ENCODE assay signal across 17 mouse cellular contexts in genomic region chr2:58179056-58179455, GRCm38 (mm10). TPM values are rescaled to one million over a fixed set of nuclear protein-coding genes. Genes with fewer than 3 reads are reported as not detected.
DNase-seq lines count a peak whose midpoint lies in the region; ATAC-seq lines count a peak whose summit lies in the region.
"Had no signal": no experiment of that assay in that cellular context is flagged by ENCODE, and none has a peak within 500 bp of the region (broad histone marks: within the 10 kb centered on the region; RNA-seq: fewer than 3 reads in every experiment).

No protein-coding gene starts in this region.

- DNase-seq in CD8-positive naive resting alpha-beta T cell, adult 2 months (ENCODE audit: low read depth in 2 of 2, low spot score in 2 of 2): peak; percentile 39 to 56
- DNase-seq in thymus, postnatal 4 days: peak; percentile 36
- DNase-seq in adrenal gland, postnatal 25 days: no peak
- no peak for DNase-seq in heart, adult 9 months (ENCODE audit: low spot score in 2 of 2)
- no peak for DNase-seq in heart, postnatal 14 days
- DNase-seq: adrenal gland, postnatal 36 days; cerebellum, adult 9-10 months; heart, adult 18-20 months; kidney, adult 9 months; kidney, postnatal 36 days; lung, embryonic 14.5 days; lung, postnatal 4 days; midbrain, embryonic 14.5 days had no signal

- intact Hi-C loops in heart, postnatal 14 days (cut with DNase I): no loop called here

- peak; percentile 30 to 32; a peak in 1 of 4 replicates for ATAC-seq in hematopoietic stem cell, adult 5-6 weeks (replicated peaks in 1 of 2; ENCODE audit: insufficient read depth in 1 of 2, low FRiP score in 2 of 2, low TSS enrichment in 1 of 2, low read depth in 1 of 2, poor library complexity in 2 of 2, severe bottlenecking in 2 of 2)
- ATAC-seq in neutrophil, adult 5-6 weeks (ENCODE audit: extremely low read depth, insufficient number of reproducible peaks, low FRiP score, poor library complexity, severe bottlenecking): peak; percentile 31; the same call in 1 of the 2 replicates
- ATAC-seq: hindbrain, embryonic 16.5 days had no signal

RNA-seq across cellular contexts. Expression of gene Cytip, which starts 16.3 kb away (rescaled TPM):
- total RNA-seq in hematopoietic stem cell, adult 5-6 weeks (2017): 106 and 114 TPM in 2 replicates
- total RNA-seq in neutrophil, adult 5-6 weeks (2017): 565 and 722 TPM in 2 replicates
- total RNA-seq in adrenal gland, postnatal 25 days (2021): 10.7 and 15.0 TPM in 2 replicates
- 1 to 10 TPM; 1.1 to 4.7 TPM for total RNA-seq in heart, postnatal 14 days (2021)
- total RNA-seq: layer of hippocampus, postnatal 25 days had no signal

Comparison
In these comparisons a context has a peak if more than half of its experiments do, and no peak if none do; other contexts are left out.
1. DNase-seq: peak in CD8-positive naive resting alpha-beta T cell, adult 2 months (2 of 2) and thymus, postnatal 4 days (single experiment); none in adrenal gland, postnatal 25 days (single experiment), heart, adult 9 months (0 of 2) and heart, postnatal 14 days (0 of 2).